Mouse (Mus musculus) kidney, adult 2 months (tissue): ENCODE data around the gene Lect2.

Source experiments
- CTCF ChIP-seq: fragments of 200-500 bp; conservative IDR thresholded peaks from 2 replicates; pipeline ENCODE4 v1.5.1; 2011; ENCODE audit warnings: low read depth, mild to moderate bottlenecking, control low read depth, low read length, moderate library complexity, mixed read lengths; ENCODE audit not compliant: insufficient read depth, insufficient read length
- POLR2A ChIP-seq: fragments of 200-500 bp; IDR thresholded peaks from one replicate; pipeline ENCODE4 v1.6.1; 2011; ENCODE audit warnings: low read depth, low read length, control low read depth

GRCm38 (mm10) chr13:56571645-56572044 is 23.3 kb upstream of the Lect2 start:
- TF ChIP-seq CTCF (no peak), POLR2A (no peak)
